Mouse (Mus musculus) neural tube, embryonic 11.5 days (tissue): ENCODE data around the gene Srxn1. TPM values are rescaled to one million over a fixed set of nuclear protein-coding genes. Genes with fewer than 3 reads are reported as not detected.
A peak's percentile ranks its signal among the peaks of the same experiment; 100 is the strongest.

ENCODE experiments used
- ATAC-seq: fragments of 200-750 bp; cut with Nextera tagmentation; 2 replicates; pipeline ENCODE4 v1.8.0; 2017; ENCODE audit warnings: moderate number of reproducible peaks, mild to moderate bottlenecking, moderate TSS enrichment, moderate library complexity; ENCODE audit not compliant: insufficient read depth, low FRiP score, low TSS enrichment
- DNase-seq: peaks from one replicate; pipeline ENCODE4 v3.0.0-alpha.2; 2015; ENCODE audit warnings: low spot score
- H3K27ac ChIP-seq: fragments of 300-500 bp; sonication (generic); 2 replicates; pipeline ENCODE4 v1.5.1; 2014; ENCODE audit warnings: low read depth, mild to moderate bottlenecking, low read length
- H3K27me3 ChIP-seq: fragments of 300-500 bp; sonication (generic); 2 replicates; pipeline ENCODE4 v1.6.1; 2014; ENCODE audit warnings: mild to moderate bottlenecking, low read length, mixed read lengths; ENCODE audit not compliant: control insufficient read depth, insufficient read depth
- H3K36me3 ChIP-seq: fragments of 300-500 bp; sonication (generic); 2 replicates; pipeline ENCODE4 v1.6.1; 2014; ENCODE audit warnings: mild to moderate bottlenecking, low read length, moderate library complexity, mixed read lengths; ENCODE audit not compliant: control insufficient read depth, insufficient read depth
- H3K4me1 ChIP-seq: fragments of 300-500 bp; sonication (generic); 2 replicates; pipeline ENCODE4 v1.6.1; 2014; ENCODE audit warnings: low read length, mixed read lengths; ENCODE audit not compliant: control insufficient read depth, insufficient read depth
- H3K4me2 ChIP-seq: fragments of 300-500 bp; sonication (generic); 2 replicates; pipeline ENCODE4 v1.6.1; 2014; ENCODE audit warnings: low read depth, mild to moderate bottlenecking, moderate library complexity
- H3K4me3 ChIP-seq: fragments of 300-500 bp; sonication (generic); 2 replicates; pipeline ENCODE4 v1.5.1; 2014; ENCODE audit warnings: low read depth, low read length
- H3K9ac ChIP-seq: fragments of 300-500 bp; sonication (generic); 2 replicates; pipeline ENCODE4 v1.6.1; 2014; ENCODE audit warnings: mild to moderate bottlenecking, low read length
- H3K9me3 ChIP-seq: fragments of 300-500 bp; sonication (generic); 2 replicates; pipeline ENCODE4 v1.6.1; 2016; ENCODE audit warnings: low read length; ENCODE audit not compliant: control insufficient read depth
- WGBS: fragments of 180-500 bp; shearing (Covaris S2); extraction: QIAGEN DNeasy Blood & Tissue Kit; methylation state at CpG from one replicate; pipeline ENCODE4 v1.1.7; 2014; 5-methylcytosine and 5-hydroxymethylcytosine counted together
- polyA plus RNA-seq: library from polyadenylated mRNA; unstranded; fragments of >200 nt; fragmentation: Nextera tagmentation; extraction: Ambion mirVana; gene quantifications from 2 replicates; pipeline ENCODE4 v1.2.1, GENCODE M21; 2014

Gene Srxn1
- polyA plus RNA-seq, 1 experiment from 2014 or later, result 18.8 TPM

DNA sequence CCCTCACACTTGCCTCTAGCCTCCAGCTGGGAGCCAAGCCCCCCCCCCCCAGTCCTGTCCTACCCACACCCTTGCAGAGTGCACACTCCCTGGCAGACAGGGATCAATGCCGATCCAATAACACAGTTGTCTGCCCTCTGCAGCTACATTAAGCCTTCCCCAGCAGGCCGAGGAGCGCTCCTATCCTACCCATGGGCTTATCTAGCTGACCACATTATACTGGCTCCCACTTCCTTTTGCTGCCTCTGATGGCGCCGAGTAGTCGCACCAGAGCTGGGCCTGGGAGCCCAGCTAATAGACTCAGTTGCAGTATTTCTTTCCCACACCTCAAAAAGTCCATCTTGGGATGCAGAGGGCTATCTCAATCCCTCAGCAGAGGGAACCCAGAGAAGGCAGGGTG lies 19.9 kb upstream of the Srxn1 start:
- WGBS, result 83% methylated on average over 6 of the region's 6 CpGs
- Histone ChIP-seq H3K27ac (no peak overlapping the region), H3K4me1 (peaks cover 14% of the 10 kb centered on the region), H3K9me3 (no peaks in the 10 kb centered on the region), H3K4me2 (peak overlapping the region; percentile 58), H3K9ac (no peak overlapping the region), H3K36me3 (no peaks in the 10 kb centered on the region; the same call in 1 of the 2 replicates), H3K27me3 (peaks cover 6% of the 10 kb centered on the region; the same call in 1 of the 2 replicates), H3K4me3 (peak overlapping the region; percentile 6; the same call in 1 of the 2 replicates)
- ATAC-seq, result no peak
- DNase-seq, result no peak

GRCm38 (mm10) chr2:152086451-152086850 lies 18.9 kb upstream of the Srxn1 start:
- Histone ChIP-seq H3K4me2 (peak overlapping the region; percentile 58), H3K36me3 (no peaks in the 10 kb centered on the region; the same call in 1 of the 2 replicates), H3K4me1 (peaks cover 9% of the 10 kb centered on the region), H3K4me3 (no peak overlapping the region), H3K27ac (no peak overlapping the region), H3K9me3 (no peaks in the 10 kb centered on the region), H3K9ac (no peak overlapping the region; the same call in 1 of the 2 replicates), H3K27me3 (peaks cover 6% of the 10 kb centered on the region; the same call in 1 of the 2 replicates)
- 70% methylated on average over 6 of the region's 6 CpGs for WGBS
- ATAC-seq (no peak), DNase-seq (no peak)

DNA sequence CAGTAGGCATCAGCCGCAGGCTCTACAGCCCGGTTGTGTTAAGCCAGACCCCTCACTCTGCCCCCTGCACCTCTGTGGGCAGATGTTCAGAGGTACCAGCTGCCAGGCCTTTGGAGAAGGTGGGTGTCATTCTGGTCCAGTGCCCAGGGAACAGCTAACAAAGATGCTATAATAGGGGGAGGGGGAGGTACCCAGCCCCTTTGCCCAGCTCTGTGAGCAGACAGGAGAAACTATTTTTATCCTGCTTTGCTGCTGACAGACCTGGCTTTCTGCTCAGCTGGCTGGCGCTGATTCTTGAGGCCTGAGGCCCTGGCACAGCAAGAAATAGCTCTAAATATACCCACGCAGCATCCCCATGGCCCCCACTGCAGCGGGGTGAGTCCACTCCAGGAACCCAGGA lies 18.2 kb upstream of the Srxn1 start:
- H3K4me1 ChIP-seq, result peaks cover 11% of the 10 kb centered on the region
- H3K27ac ChIP-seq, result no peak overlapping the region
- peaks cover 6% of the 10 kb centered on the region; the same call in 1 of the 2 replicates for H3K27me3 ChIP-seq
- ATAC-seq, result no peak
- H3K9me3 ChIP-seq, result no peaks in the 10 kb centered on the region
- peak overlapping the region; percentile 58 for H3K4me2 ChIP-seq
- no peak for DNase-seq
- no peaks in the 10 kb centered on the region; the same call in 1 of the 2 replicates for H3K36me3 ChIP-seq
- H3K4me3 ChIP-seq, result no peak overlapping the region
- 90% methylated on average over 5 of the region's 5 CpGs for WGBS
- H3K9ac ChIP-seq, result no peak overlapping the region; the same call in 1 of the 2 replicates

DNA sequence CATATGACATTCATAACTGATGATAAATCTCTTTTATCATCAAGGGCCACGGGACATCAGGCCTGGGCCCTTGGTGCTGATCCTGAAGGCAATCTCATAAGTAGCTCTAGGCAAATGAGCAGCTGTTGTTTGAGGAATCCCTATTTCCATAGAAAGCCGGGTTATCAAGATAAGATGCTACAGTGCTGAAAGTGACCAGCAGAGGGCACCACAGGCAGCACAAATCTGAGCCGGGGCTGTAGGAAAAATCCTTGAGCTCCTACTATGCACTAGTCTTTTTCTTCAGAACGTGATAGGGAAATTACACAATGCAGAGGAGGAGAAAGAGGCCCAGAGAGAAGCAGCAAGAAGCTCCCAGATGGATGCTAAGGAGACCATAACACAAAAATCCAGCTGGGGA lies 16.2 kb upstream of the Srxn1 start:
- no peak overlapping the region for H3K27ac ChIP-seq
- no peak overlapping the region for H3K4me2 ChIP-seq
- H3K9ac ChIP-seq, result no peak overlapping the region
- 12% methylated on average over 4 of the region's 4 CpGs for WGBS
- H3K4me3 ChIP-seq, result no peak overlapping the region
- H3K9me3 ChIP-seq, result no peaks in the 10 kb centered on the region
- peaks cover 17% of the 10 kb centered on the region for H3K4me1 ChIP-seq
- no peaks in the 10 kb centered on the region; the same call in 1 of the 2 replicates for H3K36me3 ChIP-seq
- H3K27me3 ChIP-seq, result peaks cover 17% of the 10 kb centered on the region
- peak; percentile 57 for DNase-seq
- no peak for ATAC-seq

DNA sequence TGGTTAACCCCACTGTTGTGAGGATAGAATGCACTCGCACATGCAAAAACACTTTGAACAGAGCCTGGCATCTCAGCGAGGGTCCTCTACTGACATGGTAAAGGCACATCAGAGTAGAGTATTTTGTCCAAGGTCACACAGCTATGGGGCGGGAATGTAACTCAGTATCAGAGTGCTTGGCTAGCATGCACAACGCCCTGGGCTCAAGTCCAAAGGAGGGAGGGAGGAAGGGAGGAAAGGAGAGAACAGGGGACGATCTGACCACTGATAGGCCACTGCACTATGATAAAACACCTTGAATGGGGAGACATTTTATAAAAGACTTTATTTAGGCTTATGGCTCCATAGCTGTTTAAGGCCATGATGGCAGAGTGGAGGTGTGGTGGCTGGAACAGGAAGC lies 15.7 kb upstream of the Srxn1 start:
- ATAC-seq (no peak), DNase-seq (no peak)
- Histone ChIP-seq H3K4me2 (no peak overlapping the region), H3K9me3 (no peaks in the 10 kb centered on the region), H3K4me3 (no peak overlapping the region), H3K27me3 (peaks cover 21% of the 10 kb centered on the region), H3K9ac (no peak overlapping the region), H3K27ac (peak overlapping the region; percentile 35; the same call in 1 of the 2 replicates), H3K36me3 (no peaks in the 10 kb centered on the region; the same call in 1 of the 2 replicates), H3K4me1 (peaks cover 17% of the 10 kb centered on the region)
- WGBS, result 85% methylated on average over 5 of the region's 5 CpGs

- Histone ChIP-seq H3K4me3 (no peak overlapping the region), H3K36me3 (no peaks in the 10 kb centered on the region; the same call in 1 of the 2 replicates), H3K4me2 (no peak overlapping the region), H3K9me3 (no peaks in the 10 kb centered on the region), H3K27me3 (peaks cover 27% of the 10 kb centered on the region), H3K9ac (no peak overlapping the region), H3K27ac (peak overlapping the region; percentile 44; the same call in 1 of the 2 replicates), H3K4me1 (peaks cover 16% of the 10 kb centered on the region)
- ATAC-seq (no peak), DNase-seq (no peak)
- WGBS, result 81% methylated on average over 5 of the region's 5 CpGs
These were observed 14.8 kb upstream of the Srxn1 start for GRCm38 (mm10) chr2:152090486-152090885.

DNA sequence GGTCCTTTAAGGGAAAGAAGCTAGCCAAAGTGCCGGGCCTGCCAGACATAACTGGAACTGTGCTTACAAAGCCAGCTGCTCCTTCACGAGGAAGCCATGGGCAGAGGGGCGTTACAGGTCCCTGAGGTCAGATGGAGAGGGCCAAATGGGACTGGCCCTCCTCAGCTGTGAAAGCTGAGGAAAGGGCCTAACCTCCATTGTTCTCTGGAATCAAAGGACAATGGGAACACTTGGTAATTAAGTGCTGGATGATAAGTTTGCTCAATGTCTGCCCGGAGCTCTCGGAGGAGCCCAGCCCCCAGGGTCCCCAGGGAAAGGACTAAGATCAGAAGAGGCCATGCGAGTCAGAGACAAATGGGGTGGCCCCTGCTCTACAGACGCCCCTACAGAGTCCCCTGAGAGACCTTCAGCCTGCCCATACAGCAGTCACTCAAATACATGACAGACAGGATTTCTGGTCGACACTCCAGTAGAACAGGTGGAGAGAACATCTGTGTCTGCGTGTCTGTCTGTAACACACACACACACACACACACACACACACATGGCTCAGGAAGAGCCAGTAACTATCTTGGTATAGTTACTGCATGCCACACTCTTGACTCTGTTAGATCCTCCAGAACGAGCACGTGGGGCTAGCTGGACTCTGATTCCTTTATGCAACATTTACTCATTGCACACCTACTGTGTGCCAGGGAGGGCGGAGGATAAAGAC lies 13.8 kb upstream of the Srxn1 start:
- H3K4me2 ChIP-seq, result no peak overlapping the region

DNA sequence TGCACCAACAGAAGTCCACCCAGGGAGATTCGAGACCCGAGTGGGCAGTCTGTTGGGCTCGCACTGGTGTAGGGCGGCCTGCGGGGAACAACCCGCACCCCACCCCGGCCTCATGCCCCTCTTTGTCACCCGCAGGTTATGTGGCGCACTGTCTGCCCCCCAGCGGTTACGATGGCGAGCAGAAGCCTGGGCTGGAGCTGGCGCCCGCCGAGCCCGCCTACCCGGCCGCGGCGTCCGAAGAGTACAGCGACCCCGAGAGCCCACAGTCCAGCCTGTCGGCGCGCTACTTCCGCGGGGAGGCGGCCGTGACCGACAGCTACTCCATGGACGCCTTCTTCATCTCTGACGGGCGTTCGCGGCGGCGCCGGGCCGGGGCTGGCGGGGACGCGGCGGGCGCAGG lies 12.4 kb upstream of the Srxn1 start:
- H3K27ac ChIP-seq, result 0 out of 2 replicates have a peak overlapping the region, but pooled peaks have one; percentile 30
- ATAC-seq, result no peak
- H3K4me1 ChIP-seq, result peaks cover 8% of the 10 kb centered on the region
- peak overlapping the region; percentile 35 for H3K4me3 ChIP-seq
- peak; percentile 50 for DNase-seq
- no peaks in the 10 kb centered on the region for H3K36me3 ChIP-seq
- H3K27me3 ChIP-seq, result peaks cover 27% of the 10 kb centered on the region
- no peaks in the 10 kb centered on the region for H3K9me3 ChIP-seq
- WGBS, result 7% methylated on average over 33 of the region's 45 CpGs
- peak overlapping the region; percentile 42 for H3K4me2 ChIP-seq
- peak overlapping the region; percentile 32; the same call in 1 of the 2 replicates for H3K9ac ChIP-seq

More for the DNA sequence above, 13.8 kb upstream of the Srxn1 start:
- Histone ChIP-seq H3K9ac (peak overlapping the region; percentile 1), H3K27ac (0 out of 2 replicates have a peak overlapping the region, but pooled peaks have one; percentile 44), H3K36me3 (no peaks in the 10 kb centered on the region; the same call in 1 of the 2 replicates), H3K27me3 (peaks cover 27% of the 10 kb centered on the region), H3K4me1 (peaks cover 15% of the 10 kb centered on the region), H3K9me3 (no peaks in the 10 kb centered on the region), H3K4me3 (no peak overlapping the region)
- DNase-seq, result peak; percentile 53
- 24% methylated on average over 12 of the region's 12 CpGs for WGBS
- peak; percentile 11; the same call in 1 of the 2 replicates for ATAC-seq
